In the genomic region with DNA sequence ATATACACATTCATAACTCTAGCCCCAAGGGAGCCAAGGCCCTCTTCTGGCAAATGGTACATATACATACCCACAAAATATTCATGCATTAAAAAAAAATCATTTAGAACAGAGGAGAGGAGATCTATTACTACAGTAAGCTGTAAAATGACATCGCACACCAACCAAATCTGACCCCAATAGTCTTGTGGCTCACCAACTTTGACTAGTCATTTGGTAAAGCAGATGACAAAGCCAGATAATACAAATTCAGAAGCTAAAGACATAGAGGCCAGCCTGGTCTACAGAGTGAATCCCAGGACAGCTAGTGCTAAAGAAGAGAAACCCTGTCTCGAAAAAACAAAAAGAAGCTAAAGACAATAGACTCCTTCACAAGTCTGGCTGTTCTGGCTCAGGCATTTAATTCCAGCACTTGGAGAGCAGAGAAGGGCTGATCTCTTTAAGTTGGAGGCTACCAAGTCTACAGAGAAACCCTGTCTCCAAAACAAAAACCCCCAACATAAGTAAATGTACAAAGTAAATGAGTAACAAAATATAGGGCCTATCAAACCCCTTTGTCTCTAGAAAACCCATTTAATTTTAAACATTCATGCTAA, we compare ENCODE assay signal across 8 mouse cellular contexts. TPM values are rescaled to one million over a fixed set of nuclear protein-coding genes. Genes with fewer than 3 reads are reported as not detected.
DNase-seq lines count a peak whose midpoint lies in the region; ATAC-seq and TF ChIP-seq lines count a peak whose summit lies in the region.

No protein-coding gene starts in this region.

- peak overlapping the region; percentile 86 for H3K4me2 ChIP-seq in kidney, postnatal 0 days (ENCODE audit: low read length)
- peak overlapping the region; percentile 89 for H3K4me2 ChIP-seq in embryonic facial prominence, embryonic 12.5 days (replicated peaks)
- peak overlapping the region; percentile 50 for H3K4me2 ChIP-seq in intestine, embryonic 16.5 days (ENCODE audit: low read depth, low read length)
- peak overlapping the region; percentile 92 for H3K4me2 ChIP-seq in neural tube, embryonic 12.5 days (replicated peaks)

- WGBS in kidney, postnatal 0 days: 26% methylated on average over 2 of the region's 2 CpGs
- WGBS in embryonic facial prominence, embryonic 12.5 days: 61% methylated on average over 2 of the region's 2 CpGs
- WGBS in intestine, embryonic 16.5 days: 45% methylated on average over 2 of the region's 2 CpGs
- 59% methylated on average over 2 of the region's 2 CpGs for WGBS in neural tube, embryonic 12.5 days

- intact Hi-C loops in gastrocnemius, postnatal 36 days (cut with DNase I): no loop called here
- intact Hi-C loops in left cerebral cortex, postnatal 36 days (cut with DNase I): no loop called here

- no peaks in the 10 kb centered on the region for H3K27me3 ChIP-seq in kidney, postnatal 0 days (ENCODE audit: insufficient read depth, low read length)
- no peaks in the 10 kb centered on the region for H3K27me3 ChIP-seq in embryonic facial prominence, embryonic 12.5 days
- H3K27me3 ChIP-seq in intestine, embryonic 16.5 days (replicated peaks; ENCODE audit: control insufficient read depth, insufficient read depth, low read length): no peaks in the 10 kb centered on the region
- no peaks in the 10 kb centered on the region for H3K27me3 ChIP-seq in neural tube, embryonic 12.5 days (replicated peaks)

- no peak for TF ChIP-seq CTCF in kidney, postnatal 0 days (IDR thresholded peaks at IDR 0.05; ENCODE audit: low read depth)

- no peaks in the 10 kb centered on the region for H3K9me3 ChIP-seq in kidney, postnatal 0 days (replicated peaks; ENCODE audit: low read length)
- no peaks in the 10 kb centered on the region for H3K9me3 ChIP-seq in embryonic facial prominence, embryonic 12.5 days
- no peaks in the 10 kb centered on the region for H3K9me3 ChIP-seq in intestine, embryonic 16.5 days (ENCODE audit: control insufficient read depth, low read length)
- H3K9me3 ChIP-seq in neural tube, embryonic 12.5 days: no peaks in the 10 kb centered on the region

- peak overlapping the region; percentile 96 for H3K4me3 ChIP-seq in kidney, postnatal 0 days (replicated peaks; ENCODE audit: low read depth, low read length)
- peak overlapping the region; percentile 99 for H3K4me3 ChIP-seq in embryonic facial prominence, embryonic 12.5 days
- H3K4me3 ChIP-seq in intestine, embryonic 16.5 days (ENCODE audit: low read length): peak overlapping the region; percentile 32
- peak overlapping the region; percentile 21 for H3K4me3 ChIP-seq in neural tube, embryonic 12.5 days

- H3K4me1 ChIP-seq in kidney, postnatal 0 days (replicated peaks; ENCODE audit: insufficient read depth, low read length): peaks cover 7% of the 10 kb centered on the region; the same call in 1 of the 2 replicates
- peaks cover 17% of the 10 kb centered on the region for H3K4me1 ChIP-seq in embryonic facial prominence, embryonic 12.5 days
- H3K4me1 ChIP-seq in intestine, embryonic 16.5 days (ENCODE audit: control insufficient read depth, insufficient read depth, low read length): peaks cover 18% of the 10 kb centered on the region
- peaks cover 20% of the 10 kb centered on the region for H3K4me1 ChIP-seq in neural tube, embryonic 12.5 days

- no peak overlapping the region for H3K27ac ChIP-seq in kidney, postnatal 0 days
- H3K27ac ChIP-seq in embryonic facial prominence, embryonic 12.5 days: no peak overlapping the region
- no peak overlapping the region for H3K27ac ChIP-seq in intestine, embryonic 16.5 days (ENCODE audit: low read length)
- H3K27ac ChIP-seq in neural tube, embryonic 12.5 days: no peak overlapping the region

- no peak for ATAC-seq in kidney, postnatal 0 days (replicated peaks; ENCODE audit: low FRiP score, low read depth)
- ATAC-seq in embryonic facial prominence, embryonic 12.5 days (ENCODE audit: insufficient number of reproducible peaks, insufficient read depth, low FRiP score, low TSS enrichment): no peak
- ATAC-seq in intestine, embryonic 16.5 days: no peak
- ATAC-seq in neural tube, embryonic 12.5 days (ENCODE audit: low FRiP score, low read depth): no peak

- peaks cover 14% of the 10 kb centered on the region; the same call in 1 of the 2 replicates for H3K36me3 ChIP-seq in kidney, postnatal 0 days (ENCODE audit: insufficient read depth, low read length)
- peaks cover 23% of the 10 kb centered on the region for H3K36me3 ChIP-seq in embryonic facial prominence, embryonic 12.5 days
- peaks cover 6% of the 10 kb centered on the region for H3K36me3 ChIP-seq in intestine, embryonic 16.5 days (ENCODE audit: control insufficient read depth, insufficient read depth, low read length)
- peaks cover 24% of the 10 kb centered on the region for H3K36me3 ChIP-seq in neural tube, embryonic 12.5 days

- peak overlapping the region; percentile 40; the same call in 1 of the 2 replicates for H3K9ac ChIP-seq in kidney, postnatal 0 days (ENCODE audit: low read depth, low read length)
- H3K9ac ChIP-seq in embryonic facial prominence, embryonic 12.5 days: peak overlapping the region; percentile 37
- H3K9ac ChIP-seq in intestine, embryonic 16.5 days (ENCODE audit: low read depth, low read length): peak overlapping the region; percentile 56
- no peak overlapping the region for H3K9ac ChIP-seq in neural tube, embryonic 12.5 days

- DNase-seq in kidney, postnatal 0 days (ENCODE audit: low spot score): no peak
- DNase-seq in kidney, postnatal 36 days: no peak
- no peak for DNase-seq in gastrocnemius, postnatal 36 days
- no peak for DNase-seq in left cerebral cortex, postnatal 36 days (ENCODE audit: low spot score in 2 of 2)
- DNase-seq in ovary, postnatal 36 days (ENCODE audit: low spot score): no peak

RNA-seq across cellular contexts. Expression of a gene that starts 2.2 kb away (rescaled TPM):
- polyA plus RNA-seq in kidney, postnatal 0 days (2015; fragmentation: Nextera tagmentation; extraction: Ambion mirVana): 26.0 and 26.4 TPM in 2 replicates
- polyA plus RNA-seq in embryonic facial prominence, embryonic 12.5 days (2016; fragmentation: Nextera tagmentation; extraction: Ambion mirVana): 46.3 and 47.1 TPM in 2 replicates
- polyA plus RNA-seq in intestine, embryonic 16.5 days (2015; fragmentation: Nextera tagmentation; extraction: Ambion mirVana): 15.7 and 18.1 TPM in 2 replicates
- 36.7 and 50.5 TPM in 2 replicates for polyA plus RNA-seq in neural tube, embryonic 12.5 days (2016; fragmentation: Nextera tagmentation; extraction: Ambion mirVana)
- 10 to 100 TPM; 24.7 to 29.1 TPM for total RNA-seq in gastrocnemius, postnatal 36 days (2021)
- 100 to 1,000 TPM in 1 of 2 experiments, 10 to 100 TPM in 1; 88.2 to 108 TPM for total RNA-seq in left cerebral cortex, postnatal 36 days (2021)

Comparison
In these comparisons a context has a peak if more than half of its experiments do, and no peak if none do; other contexts are left out.
1. H3K4me3 ChIP-seq: peak in every context shown above with its lines; median percentile 99 in embryonic facial prominence, embryonic 12.5 days; 96 in kidney, postnatal 0 days; 32 in intestine, embryonic 16.5 days; 21 in neural tube, embryonic 12.5 days.